Mouse (Mus musculus) liver, embryonic 13.5 days (tissue): ENCODE results near the gene Cdk6. TPM values are rescaled to one million over a fixed set of nuclear protein-coding genes. Genes with fewer than 3 reads are reported as not detected.
"Not testable (repeated sequence)": the region's sequence is repeated elsewhere in the genome, so short reads cannot be mapped to it uniquely, and the experiment has no call there.

Experiments used
- ATAC-seq: fragments of 200-750 bp; cut with Nextera tagmentation; 2 replicates; pipeline ENCODE4 v1.8.0; 2017; ENCODE audit warnings: low read depth, mild to moderate bottlenecking, moderate number of reproducible peaks, moderate library complexity
- DNase-seq: peaks from one replicate; pipeline ENCODE4 v3.0.0; 2022
- H3K27ac ChIP-seq: fragments of 300-500 bp; sonication (generic); 2 replicates; pipeline ENCODE4 v1.5.1; 2015; ENCODE audit warnings: moderate library complexity, mild to moderate bottlenecking, inconsistent platforms
- H3K27me3 ChIP-seq: fragments of 300-500 bp; sonication (generic); 2 replicates; pipeline ENCODE4 v1.6.1; 2015; ENCODE audit warnings: mild to moderate bottlenecking, inconsistent platforms
- H3K36me3 ChIP-seq: fragments of 300-500 bp; sonication (generic); 2 replicates; pipeline ENCODE4 v1.6.1; 2015; ENCODE audit warnings: mild to moderate bottlenecking, inconsistent platforms
- H3K4me1 ChIP-seq: fragments of 300-500 bp; sonication (generic); replicated peaks from 2 replicates; pipeline ENCODE4 v1.6.1; 2015; ENCODE audit warnings: inconsistent platforms
- H3K4me2 ChIP-seq: fragments of 300-500 bp; sonication (generic); 2 replicates; pipeline ENCODE4 v1.6.1; 2015; ENCODE audit warnings: inconsistent platforms, mild to moderate bottlenecking, moderate library complexity
- H3K4me3 ChIP-seq: fragments of 300-500 bp; sonication (generic); replicated peaks from 2 replicates; pipeline ENCODE4 v1.5.1; 2015; ENCODE audit warnings: mild to moderate bottlenecking, inconsistent platforms
- H3K9ac ChIP-seq: fragments of 300-500 bp; sonication (generic); 2 replicates; pipeline ENCODE4 v1.6.1; 2015; ENCODE audit warnings: mild to moderate bottlenecking, inconsistent platforms
- H3K9me3 ChIP-seq: fragments of 300-500 bp; sonication (generic); replicated peaks from 2 replicates; pipeline ENCODE4 v1.6.1; 2016; ENCODE audit warnings: inconsistent platforms
- WGBS: fragments of 180-500 bp; shearing (Covaris S2); methylation state at CpG from one replicate; pipeline ENCODE4 v1.1.7; 2015; ENCODE audit not compliant: insufficient replicate concordance; 5-methylcytosine and 5-hydroxymethylcytosine counted together
- polyA plus RNA-seq: library from polyadenylated mRNA; unstranded; fragments of >200 nt; fragmentation: Nextera tagmentation; extraction: Ambion mirVana; gene quantifications from 2 replicates; pipeline ENCODE4 v1.2.1, GENCODE M21; 2015

Cdk6 gene
- 23.0 and 26.0 TPM in 2 replicates for polyA plus RNA-seq

DNA sequence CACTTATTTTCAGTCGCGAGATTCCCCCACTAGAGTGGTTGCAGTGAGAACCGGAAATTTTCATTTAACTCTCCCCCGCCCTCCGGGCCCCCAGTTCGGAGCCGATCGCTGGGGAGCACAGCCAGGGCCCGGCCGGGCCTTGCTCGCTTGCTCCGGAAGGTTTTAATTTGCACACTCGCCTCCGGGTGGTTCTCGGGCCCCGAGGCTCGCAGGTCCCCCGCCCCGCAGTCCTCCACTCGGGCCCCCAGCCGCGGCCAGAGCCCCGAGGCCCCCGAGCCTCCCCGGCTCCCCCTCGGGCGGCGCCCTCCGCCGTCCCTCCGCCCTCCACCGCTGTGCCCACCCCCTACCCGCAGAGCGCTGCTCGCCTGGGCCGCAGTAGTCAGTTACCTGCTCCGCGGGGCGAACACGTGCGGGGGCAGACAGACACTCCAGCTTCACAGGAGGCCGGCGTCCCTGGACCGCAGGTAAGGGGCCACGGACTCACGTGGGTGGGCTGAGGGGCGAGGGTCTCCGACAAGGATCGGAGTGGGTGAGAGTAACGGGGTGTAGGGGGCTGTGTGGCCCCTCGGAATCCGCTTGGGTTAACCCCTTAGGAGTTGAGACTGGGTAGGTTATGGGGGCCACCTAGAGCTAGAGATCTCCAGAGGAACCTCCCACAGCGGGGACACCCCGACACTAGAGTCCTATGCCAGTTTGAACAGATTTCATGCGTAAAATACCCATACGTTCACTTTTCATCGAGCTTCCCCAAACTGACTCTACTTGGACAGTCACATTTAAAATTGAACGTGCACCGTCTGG, at the start of gene Cdk6:
Gene Cdk6 (plus strand): TSS at position 375 of the 801 bp plus-strand sequence.
- ATAC-seq, result peak; percentile 53
- no peaks in the 10 kb centered on the region for H3K9me3 ChIP-seq
- peaks cover 12% of the 10 kb centered on the region; the same call in 1 of the 2 replicates for H3K27me3 ChIP-seq
- peak within 1 kb of the TSS; percentile 73 for H3K4me3 ChIP-seq
- H3K4me2 ChIP-seq, result peak within 1 kb of the TSS; percentile 97
- peak within 1 kb of the TSS; percentile 79 for H3K27ac ChIP-seq
- peak; percentile 20 for DNase-seq
- peak within 1 kb of the TSS; percentile 79 for H3K9ac ChIP-seq
- H3K36me3 ChIP-seq, result 0 out of 2 replicates have a peak, but pooled peaks cover 3% of the 10 kb centered on the region
- peaks cover 19% of the 10 kb centered on the region for H3K4me1 ChIP-seq
- under 1% methylated on average over 59 of the region's 59 CpGs for WGBS

DNA sequence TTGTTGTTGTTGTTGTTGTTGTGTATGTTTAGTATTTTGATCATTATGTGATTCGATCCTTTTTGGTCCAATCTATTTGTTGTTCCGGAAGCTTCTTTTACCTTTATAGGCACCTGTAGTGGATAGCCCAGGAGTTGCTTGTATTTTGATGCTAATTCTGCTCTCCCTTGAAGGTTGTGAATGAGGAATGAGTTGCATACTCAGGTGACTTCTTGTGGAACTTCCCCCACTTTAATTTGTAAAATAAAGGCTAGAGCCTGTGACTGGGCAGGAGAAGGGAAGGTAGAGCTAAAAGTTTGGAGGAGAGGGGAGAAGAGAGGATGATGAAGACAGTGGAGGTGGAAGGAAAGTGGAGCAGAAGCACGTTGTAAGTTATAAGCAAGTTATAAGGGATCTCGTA, 47.6 kb upstream of the Cdk6 start:
- Histone ChIP-seq H3K27me3 (no peaks in the 10 kb centered on the region), H3K4me2 (no peak overlapping the region), H3K9me3 (no peaks in the 10 kb centered on the region), H3K9ac (no peak overlapping the region), H3K4me3 (no peak overlapping the region), H3K4me1 (no peaks in the 10 kb centered on the region), H3K36me3 (no peaks in the 10 kb centered on the region), H3K27ac (no peak overlapping the region)
- no peak for DNase-seq
- WGBS, result 68% methylated on average over 4 of the region's 4 CpGs
- no peak for ATAC-seq

DNA sequence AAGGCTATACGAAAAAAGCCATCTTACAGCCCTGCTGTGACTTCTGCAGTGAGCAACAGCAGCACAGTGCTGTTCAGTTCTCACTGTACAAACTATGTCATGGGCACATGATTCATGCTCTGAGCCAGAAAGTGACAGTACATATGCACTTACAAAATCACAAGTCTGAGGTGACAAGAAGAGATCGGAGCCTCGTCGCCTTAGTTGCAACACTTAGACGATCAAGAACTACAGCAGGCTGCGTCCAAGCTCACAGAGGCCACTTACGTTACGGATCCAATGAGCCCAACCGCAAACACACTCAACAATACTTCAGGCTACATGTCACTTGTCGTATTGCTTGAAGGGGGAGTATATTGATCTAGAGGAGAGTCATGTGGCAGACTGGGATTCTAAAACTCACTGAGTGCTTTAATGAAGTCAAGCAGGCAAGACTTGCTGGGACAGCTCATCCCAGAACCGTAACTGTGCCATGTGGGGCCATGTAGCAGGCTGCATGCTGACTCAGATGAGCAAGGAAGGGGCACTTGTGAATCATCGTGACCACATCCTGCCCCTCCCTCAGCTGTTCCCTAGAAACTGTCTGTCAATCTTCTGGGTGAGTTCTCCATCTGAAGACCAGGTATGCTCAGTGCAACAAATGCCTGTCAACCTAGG, 40.4 kb upstream of the Cdk6 start:
- H3K27me3 ChIP-seq, result no peaks in the 10 kb centered on the region
- H3K36me3 ChIP-seq, result no peaks in the 10 kb centered on the region
- no peak overlapping the region for H3K9ac ChIP-seq
- no peak overlapping the region for H3K27ac ChIP-seq
- no peaks in the 10 kb centered on the region for H3K9me3 ChIP-seq
- no peak overlapping the region for H3K4me2 ChIP-seq
- H3K4me3 ChIP-seq, result no peak overlapping the region
- no peak for DNase-seq
- H3K4me1 ChIP-seq, result no peaks in the 10 kb centered on the region
- ATAC-seq, result 0 out of 2 replicates have a peak, but pooled peaks have one; percentile 23
- 41% methylated on average over 12 of the region's 12 CpGs for WGBS

DNA sequence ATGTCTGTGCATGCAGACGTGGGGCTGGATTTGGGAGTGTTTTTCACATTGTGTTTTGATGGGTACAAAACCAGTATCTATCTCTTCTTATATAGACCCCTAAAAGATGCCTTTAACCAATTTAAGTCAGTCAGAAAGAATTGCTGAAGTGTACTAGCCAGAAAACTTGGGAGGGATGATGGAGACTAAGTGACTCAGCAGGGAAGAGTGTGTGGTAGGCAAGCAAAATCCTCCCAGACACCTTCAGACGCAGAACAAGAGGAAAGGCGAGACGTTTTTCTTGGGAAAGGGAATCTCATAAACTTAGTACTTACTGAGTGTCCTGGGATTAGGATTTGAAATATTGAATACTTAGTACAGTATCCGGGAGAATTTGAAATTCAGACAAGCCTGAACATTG, 39.8 kb upstream of the Cdk6 start:
- Histone ChIP-seq H3K27ac (no peak overlapping the region), H3K36me3 (no peaks in the 10 kb centered on the region), H3K9ac (no peak overlapping the region), H3K27me3 (no peaks in the 10 kb centered on the region), H3K4me3 (no peak overlapping the region), H3K9me3 (no peaks in the 10 kb centered on the region), H3K4me1 (no peaks in the 10 kb centered on the region), H3K4me2 (no peak overlapping the region)
- WGBS, result 56% methylated on average over 5 of the region's 5 CpGs
- ATAC-seq (no peak), DNase-seq (no peak)

DNA sequence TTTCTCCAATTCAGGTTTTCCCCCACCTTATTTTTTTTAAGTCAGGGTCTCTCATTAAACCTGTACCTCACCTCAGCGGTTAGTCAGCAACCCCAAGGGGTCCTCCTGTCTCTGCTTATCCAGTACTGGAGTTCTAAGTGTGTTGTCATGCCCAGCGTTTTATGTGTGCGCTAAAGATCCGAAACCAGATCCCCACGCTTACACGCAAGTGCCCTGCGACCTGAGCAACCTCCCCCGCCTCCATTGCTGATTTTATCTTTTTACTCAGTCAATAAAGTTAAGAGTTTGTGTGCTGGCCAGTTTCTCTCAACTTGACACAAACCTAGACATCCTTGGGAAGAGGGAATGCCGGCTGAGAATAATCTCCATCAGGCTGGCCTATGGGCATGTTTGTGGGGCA, 37.4 kb upstream of the Cdk6 start:
- no peak overlapping the region for H3K4me3 ChIP-seq
- H3K27me3 ChIP-seq, result no peaks in the 10 kb centered on the region
- no peaks in the 10 kb centered on the region for H3K4me1 ChIP-seq
- H3K36me3 ChIP-seq, result no peaks in the 10 kb centered on the region
- no peaks in the 10 kb centered on the region for H3K9me3 ChIP-seq
- H3K4me2 ChIP-seq, result no peak overlapping the region
- no peak for ATAC-seq
- no peak overlapping the region for H3K9ac ChIP-seq
- H3K27ac ChIP-seq, result no peak overlapping the region
- 77% methylated on average over 9 of the region's 9 CpGs for WGBS
- DNase-seq, result no peak

DNA sequence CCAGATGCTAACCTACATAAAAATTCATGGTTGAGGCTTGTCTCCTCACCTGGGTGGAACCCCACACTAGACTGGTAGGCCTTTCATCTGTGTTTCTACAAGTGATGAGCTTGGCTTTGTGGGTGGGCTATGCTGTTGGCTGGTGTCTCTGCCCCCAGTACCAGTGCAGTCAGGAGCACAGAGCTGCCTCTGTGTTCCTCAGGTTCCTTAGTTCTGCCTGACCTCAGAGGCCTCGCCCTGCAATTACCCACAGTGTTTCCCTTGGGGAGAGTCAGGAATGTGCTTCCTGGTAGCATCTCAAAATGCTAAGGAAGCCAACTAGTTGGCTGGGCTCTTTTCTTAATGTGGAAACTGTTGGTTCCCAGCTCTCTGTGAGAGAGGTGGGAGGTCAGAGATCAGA, 35.1 kb upstream of the Cdk6 start:
- no peak overlapping the region for H3K4me3 ChIP-seq
- no peaks in the 10 kb centered on the region for H3K36me3 ChIP-seq
- H3K27ac ChIP-seq, result no peak overlapping the region
- H3K27me3 ChIP-seq, result no peaks in the 10 kb centered on the region
- no peaks in the 10 kb centered on the region for H3K9me3 ChIP-seq
- H3K4me1 ChIP-seq, result no peaks in the 10 kb centered on the region
- no peak overlapping the region for H3K9ac ChIP-seq
- DNase-seq, result no peak
- no peak for ATAC-seq
- 58% methylated on average over 1 of the region's 1 CpGs for WGBS
- H3K4me2 ChIP-seq, result no peak overlapping the region

DNA sequence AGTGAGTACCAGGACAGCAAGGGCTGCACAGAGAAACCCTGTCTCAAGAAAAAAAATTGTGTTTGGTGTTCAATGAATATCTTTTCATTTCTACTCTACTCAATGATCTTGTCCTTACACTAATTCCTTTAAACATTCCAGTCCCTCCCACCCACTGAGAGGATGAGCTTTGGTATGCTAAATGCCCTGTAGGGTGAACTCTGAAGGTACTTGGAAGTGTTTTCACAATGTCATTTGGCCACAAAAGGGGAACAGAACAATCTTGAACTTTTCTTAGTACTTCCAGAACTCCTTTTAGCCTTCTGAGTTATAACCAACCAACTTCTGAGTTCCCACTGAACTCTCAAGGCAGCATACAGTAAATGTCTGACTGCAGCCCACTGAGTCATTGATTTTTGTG, 32.2 kb upstream of the Cdk6 start:
- no peak for ATAC-seq
- Histone ChIP-seq H3K4me3 (no peak overlapping the region), H3K9ac (no peak overlapping the region), H3K27me3 (no peaks in the 10 kb centered on the region), H3K27ac (no peak overlapping the region), H3K4me1 (no peaks in the 10 kb centered on the region), H3K36me3 (no peaks in the 10 kb centered on the region), H3K9me3 (no peaks in the 10 kb centered on the region), H3K4me2 (no peak overlapping the region)
- no peak for DNase-seq

DNA sequence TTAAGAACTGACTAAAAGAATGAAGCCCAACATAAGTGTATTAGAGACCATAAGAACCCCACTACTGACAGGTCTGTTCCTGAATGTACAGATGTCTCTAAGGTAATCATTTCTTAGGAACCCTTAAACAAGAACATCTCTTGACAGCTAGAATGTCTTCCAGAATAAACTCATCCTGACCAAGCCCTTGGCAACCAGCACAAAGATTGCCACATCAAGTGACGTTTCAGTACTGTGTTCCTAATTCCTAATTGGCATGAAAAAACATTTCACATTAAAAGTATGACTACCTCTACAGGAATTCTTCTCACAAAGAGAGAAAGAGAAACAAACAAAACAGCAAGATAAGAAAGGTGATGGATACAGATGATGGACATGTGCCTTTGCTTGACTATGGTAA, 31.7 kb upstream of the Cdk6 start:
- no peaks in the 10 kb centered on the region for H3K4me1 ChIP-seq
- H3K27me3 ChIP-seq, result no peaks in the 10 kb centered on the region
- no peak overlapping the region for H3K27ac ChIP-seq
- WGBS, result 66% methylated on average over 1 of the region's 1 CpGs
- no peak overlapping the region for H3K4me3 ChIP-seq
- no peak overlapping the region for H3K4me2 ChIP-seq
- no peak overlapping the region for H3K9ac ChIP-seq
- ATAC-seq (no peak), DNase-seq (no peak)
- no peaks in the 10 kb centered on the region for H3K9me3 ChIP-seq
- H3K36me3 ChIP-seq, result no peaks in the 10 kb centered on the region

DNA sequence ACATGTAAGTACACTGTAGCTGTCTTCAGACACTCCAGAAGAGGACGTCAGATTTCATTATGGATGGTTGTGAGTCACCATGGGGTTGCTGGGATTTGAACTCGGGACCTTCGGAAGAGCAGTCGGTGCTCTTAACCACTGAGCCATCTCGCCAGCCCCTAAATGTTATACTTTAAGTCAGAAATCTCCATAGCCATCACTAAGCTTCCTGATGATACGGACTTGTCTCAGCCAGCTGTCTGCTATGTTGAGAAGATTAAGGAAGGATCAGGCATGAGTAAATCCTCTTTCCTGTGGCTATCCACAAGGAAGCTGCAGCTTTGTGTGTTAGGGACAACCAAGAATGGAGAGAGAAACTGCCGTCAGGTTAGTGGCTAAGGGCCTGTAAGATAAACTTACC, 30.1 kb upstream of the Cdk6 start:
- WGBS, result 66% methylated on average over 7 of the region's 7 CpGs

DNA sequence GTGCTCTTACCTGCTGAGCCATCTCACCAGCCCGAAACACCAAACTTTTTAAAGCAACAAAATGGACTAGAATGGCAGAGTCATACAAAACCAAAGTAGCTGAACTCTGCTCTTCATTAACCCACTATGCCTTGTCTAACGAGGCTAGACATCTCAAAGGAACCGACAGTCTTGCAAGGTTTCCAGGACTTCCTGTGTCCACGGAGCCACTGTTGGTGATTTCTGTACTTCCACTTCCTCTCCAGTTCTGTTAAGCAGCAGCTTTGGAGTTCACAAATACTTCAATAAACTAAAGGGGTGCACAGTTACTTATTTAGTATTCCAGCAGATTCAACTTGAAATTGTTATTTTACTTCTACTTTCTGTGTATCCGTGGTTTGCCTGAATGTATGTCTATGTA, 23.6 kb upstream of the Cdk6 start:
- H3K27ac ChIP-seq, DNase-seq, H3K9ac ChIP-seq, H3K4me3 ChIP-seq, H3K4me1 ChIP-seq, H3K4me2 ChIP-seq, H3K9me3 ChIP-seq, H3K36me3 ChIP-seq, ATAC-seq, H3K27me3 ChIP-seq: not testable (repeated sequence)
- 43% methylated on average over 5 of the region's 5 CpGs for WGBS

More for the DNA sequence above, 30.1 kb upstream of the Cdk6 start:
- not testable (repeated sequence) for H3K36me3 ChIP-seq, H3K9me3 ChIP-seq, ATAC-seq, H3K9ac ChIP-seq, H3K27me3 ChIP-seq, H3K4me2 ChIP-seq, H3K27ac ChIP-seq, H3K4me3 ChIP-seq, DNase-seq, H3K4me1 ChIP-seq

DNA sequence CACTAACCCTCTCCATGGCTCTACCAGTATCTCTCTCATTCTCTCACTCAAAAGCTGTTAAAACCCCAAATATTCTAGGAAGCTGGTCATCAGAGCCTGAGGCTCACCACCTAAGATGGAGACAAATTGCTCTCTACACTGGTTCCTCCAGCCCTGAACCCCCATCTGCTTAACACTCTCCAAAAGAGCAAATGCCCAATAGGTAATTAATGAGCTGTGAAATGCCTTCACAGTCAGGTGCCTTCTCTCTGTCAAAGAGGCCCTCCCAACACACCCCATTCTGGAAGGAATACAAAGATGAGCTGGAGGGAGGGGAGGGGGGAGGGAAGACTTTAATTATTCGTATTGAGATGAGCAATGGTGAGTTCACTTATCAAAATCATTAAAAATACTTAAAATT, 21.1 kb upstream of the Cdk6 start:
- Histone ChIP-seq H3K4me2 (no peak overlapping the region), H3K4me3 (no peak overlapping the region), H3K36me3 (no peaks in the 10 kb centered on the region), H3K4me1 (no peaks in the 10 kb centered on the region), H3K27me3 (no peaks in the 10 kb centered on the region), H3K27ac (no peak overlapping the region), H3K9me3 (no peaks in the 10 kb centered on the region), H3K9ac (no peak overlapping the region)
- 45% methylated on average over 1 of the region's 1 CpGs for WGBS
- ATAC-seq, result no peak
- DNase-seq, result no peak

DNA sequence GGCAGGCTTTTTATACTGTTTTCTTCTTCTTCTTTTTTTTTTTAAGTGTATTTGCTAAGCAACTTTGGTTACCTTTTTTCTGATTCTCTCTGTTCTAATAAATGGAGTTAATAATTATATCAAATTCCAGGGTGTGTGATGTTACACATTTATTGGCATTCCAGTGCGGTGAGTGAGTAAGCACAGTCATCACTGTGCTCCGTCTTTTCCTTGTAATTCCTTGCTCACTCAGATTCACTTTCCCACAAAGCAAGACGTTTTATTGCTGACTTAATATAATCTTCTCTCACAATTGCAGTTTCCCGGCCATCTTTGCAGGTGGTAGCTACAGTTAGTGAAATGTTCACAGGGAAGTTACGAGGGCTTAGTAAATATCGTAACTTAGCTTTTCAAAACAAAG, 19.2 kb upstream of the Cdk6 start:
- ATAC-seq (no peak), DNase-seq (no peak)
- H3K36me3 ChIP-seq, result no peaks in the 10 kb centered on the region
- H3K9me3 ChIP-seq, result no peaks in the 10 kb centered on the region
- no peak overlapping the region for H3K4me2 ChIP-seq
- no peak overlapping the region for H3K27ac ChIP-seq
- H3K4me1 ChIP-seq, result no peaks in the 10 kb centered on the region
- H3K27me3 ChIP-seq, result no peaks in the 10 kb centered on the region
- WGBS, result 74% methylated on average over 6 of the region's 6 CpGs
- H3K4me3 ChIP-seq, result no peak overlapping the region
- no peak overlapping the region for H3K9ac ChIP-seq
